Mouse (Mus musculus): ENCODE results near the gene Agap1.

Gene Agap1

DNA sequence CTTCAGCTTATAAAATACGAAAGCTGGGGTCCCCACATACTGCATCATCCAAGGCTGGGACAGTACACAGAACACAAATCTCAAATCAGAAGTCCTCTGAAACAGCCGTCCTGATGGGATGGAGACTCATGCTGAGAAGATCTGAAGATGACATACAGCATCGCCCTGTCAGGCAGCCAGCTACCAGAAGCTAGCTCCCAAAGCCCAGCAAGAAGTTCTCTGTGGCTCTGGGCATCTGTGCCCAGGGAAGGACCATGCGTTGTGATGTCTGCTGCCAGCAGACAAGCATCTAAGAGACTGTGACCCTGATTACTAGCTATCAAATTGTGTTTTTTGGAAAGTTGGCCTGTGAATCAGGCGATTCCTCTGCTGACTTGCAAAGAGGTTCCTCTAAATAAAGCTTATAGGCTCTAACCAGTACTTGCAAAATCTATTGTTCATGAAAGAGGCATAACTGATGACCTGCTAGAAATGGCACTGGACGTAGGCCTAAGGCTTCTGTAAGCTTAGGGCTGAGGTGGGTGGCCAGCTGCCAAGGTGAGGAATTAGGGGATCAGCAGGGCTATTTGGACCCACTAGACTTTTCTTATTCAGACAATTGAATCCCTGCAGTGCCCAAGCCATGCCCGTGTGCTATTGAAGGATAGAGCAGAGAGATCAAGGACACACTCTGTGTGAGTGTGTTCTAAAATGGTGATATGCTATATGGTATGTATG lies 121.7 kb downstream of the Agap1 start:
- no peak for DNase-seq (ENCODE audit: low spot score in 2 of 2)

DNA sequence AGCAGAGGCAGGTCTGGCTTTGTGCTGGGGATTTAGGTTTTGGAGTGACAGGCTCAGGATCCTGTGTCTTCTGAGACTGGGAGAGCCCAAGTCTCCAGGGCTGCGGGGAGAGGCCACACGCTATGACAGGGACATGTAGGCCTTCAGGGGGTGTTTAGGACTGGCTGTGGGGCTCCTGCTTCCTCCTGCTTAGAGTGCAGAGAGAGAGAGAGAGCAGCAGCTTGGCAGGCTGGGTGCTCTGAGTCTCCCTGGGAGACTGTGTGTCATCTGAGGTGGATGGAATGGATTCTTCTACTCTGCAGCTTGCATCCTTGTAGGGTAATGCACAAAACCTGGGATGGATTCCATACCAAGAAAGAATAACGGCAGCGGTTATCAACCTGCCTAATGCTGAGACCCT lies 122.4 kb downstream of the Agap1 start:
- peak; percentile 57 to 73 for DNase-seq (ENCODE audit: low spot score in 2 of 2)

DNA sequence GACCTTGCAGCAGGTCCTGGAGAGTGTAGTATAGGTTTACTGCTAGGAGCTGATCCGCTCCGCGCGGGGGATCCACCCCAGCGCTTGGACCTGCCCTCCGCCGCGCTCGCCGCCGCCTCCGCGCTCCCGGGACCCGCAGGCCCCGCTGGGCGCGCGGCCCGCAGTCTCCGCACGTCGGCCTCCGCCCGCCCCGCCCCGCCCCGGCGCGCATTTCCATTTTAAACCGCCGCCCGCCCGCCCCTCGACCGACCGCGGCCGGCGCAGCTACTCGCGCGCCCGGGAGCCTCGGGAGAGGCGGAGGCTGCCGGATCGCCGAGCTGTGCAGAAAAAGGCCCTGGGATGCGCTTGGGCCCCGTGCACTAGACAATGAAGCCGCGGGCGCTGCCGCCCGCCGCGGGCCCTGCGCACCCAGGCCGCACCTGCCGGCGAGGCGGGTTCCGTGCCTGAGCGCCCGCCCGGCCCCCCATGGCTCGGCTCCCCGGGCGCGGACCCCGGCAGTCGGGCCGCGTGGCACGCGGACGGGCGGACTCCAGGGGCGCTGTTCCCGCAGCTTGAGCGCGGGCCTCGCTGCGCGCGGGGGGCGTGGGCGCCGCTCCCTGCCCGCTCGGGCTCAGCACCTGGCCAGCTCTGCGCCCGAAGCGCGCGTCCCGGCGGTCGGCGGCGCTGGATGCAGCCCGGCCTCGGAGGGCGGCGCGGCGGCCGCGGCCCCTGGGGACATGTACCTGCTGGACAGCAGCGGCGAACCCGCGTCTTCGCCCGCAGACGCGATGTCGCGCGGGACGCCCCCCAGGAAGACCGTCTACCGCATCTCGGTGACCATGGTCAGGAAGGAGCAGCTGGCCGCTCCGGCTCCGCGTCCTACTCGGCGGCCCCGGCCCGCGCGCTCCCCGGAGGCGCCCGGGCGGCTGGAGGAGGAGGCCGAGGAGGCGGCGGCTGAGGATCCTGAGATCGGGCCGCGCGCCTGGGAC lies 125.7 kb downstream of the Agap1 start:
- peak; percentile 81 to 85 for DNase-seq (ENCODE audit: low spot score in 2 of 2)

DNA sequence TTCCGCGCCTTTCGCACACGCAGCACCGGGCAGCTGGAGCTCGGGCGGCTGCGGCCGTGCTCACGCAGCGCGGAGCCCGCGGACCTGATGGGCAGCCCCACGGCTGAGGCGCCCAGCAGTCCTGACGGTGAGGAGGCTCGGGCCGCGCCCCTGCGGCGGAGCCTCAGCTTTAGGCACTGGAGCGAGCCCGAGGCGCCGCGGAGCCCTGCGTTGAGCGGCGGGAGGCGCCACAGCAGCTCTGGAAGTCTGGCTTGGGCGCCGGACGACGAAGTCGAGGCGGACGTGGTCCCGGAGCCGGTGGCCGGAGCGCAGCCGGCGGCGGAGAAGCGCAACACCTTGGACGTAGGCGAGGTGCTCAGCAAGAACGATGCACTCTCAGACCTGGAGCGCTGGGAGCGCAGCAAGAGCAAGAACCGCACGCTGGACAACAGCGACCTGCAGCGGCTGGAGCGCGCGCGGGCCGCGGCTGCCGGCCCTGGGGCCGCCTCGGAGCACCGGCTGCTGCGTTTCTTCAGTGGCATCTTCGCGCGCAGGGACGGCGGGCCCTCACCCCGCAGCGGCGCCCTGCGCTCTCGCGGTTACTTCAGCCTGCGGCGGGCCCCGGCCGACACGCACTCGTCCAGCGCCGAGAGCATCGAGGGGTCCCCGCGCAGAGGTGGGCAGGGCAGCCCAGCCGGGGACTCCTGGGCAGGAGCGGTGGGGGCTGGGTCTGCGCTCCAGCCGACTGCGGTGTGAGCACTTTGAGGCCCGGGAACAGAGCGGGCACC lies 126.6 kb downstream of the Agap1 start:
- peak in 1 of 2 experiments; percentile 67 for DNase-seq (ENCODE audit: low spot score in 2 of 2)

DNA sequence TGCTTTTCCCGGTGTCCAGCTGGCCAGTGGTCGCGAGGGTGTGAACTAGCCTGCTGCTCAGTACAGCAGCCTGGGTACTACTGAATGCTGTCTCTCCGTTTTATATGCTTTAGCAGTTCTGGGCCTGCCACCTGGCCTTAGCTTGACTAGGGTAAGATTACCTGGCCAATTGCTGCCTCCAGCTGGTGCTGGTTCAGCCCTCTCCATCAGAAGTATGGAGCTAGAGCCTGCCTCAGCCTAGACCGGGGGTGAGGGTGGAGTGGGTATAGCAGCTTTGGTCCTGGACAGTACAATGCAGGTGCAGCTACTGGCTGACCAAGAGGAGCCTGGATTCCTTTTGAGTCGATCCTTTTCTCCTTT lies 127.1 kb downstream of the Agap1 start:
- no peak for DNase-seq (ENCODE audit: low spot score in 2 of 2)

DNA sequence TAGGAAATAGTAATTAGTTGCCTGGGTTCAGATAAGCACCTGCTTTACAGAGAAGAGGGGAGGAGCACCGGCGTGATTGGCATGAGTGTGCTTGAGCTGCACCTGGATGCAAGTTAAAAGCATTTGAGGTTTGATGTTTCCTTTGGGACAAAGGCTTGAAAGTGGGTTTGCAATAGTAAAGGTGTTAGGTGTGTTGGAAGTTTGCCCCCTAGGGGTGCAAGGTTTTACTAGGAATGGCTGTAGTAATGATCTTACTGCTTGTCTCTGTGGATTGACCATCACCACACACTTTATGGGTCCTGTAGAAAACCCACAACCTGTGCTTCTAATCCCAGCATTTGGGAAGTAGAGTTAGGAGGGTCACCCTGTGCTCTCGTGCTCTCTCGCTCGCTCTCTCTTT lies 128.8 kb downstream of the Agap1 start:
- no peak for DNase-seq (ENCODE audit: low spot score in 2 of 2)

DNA sequence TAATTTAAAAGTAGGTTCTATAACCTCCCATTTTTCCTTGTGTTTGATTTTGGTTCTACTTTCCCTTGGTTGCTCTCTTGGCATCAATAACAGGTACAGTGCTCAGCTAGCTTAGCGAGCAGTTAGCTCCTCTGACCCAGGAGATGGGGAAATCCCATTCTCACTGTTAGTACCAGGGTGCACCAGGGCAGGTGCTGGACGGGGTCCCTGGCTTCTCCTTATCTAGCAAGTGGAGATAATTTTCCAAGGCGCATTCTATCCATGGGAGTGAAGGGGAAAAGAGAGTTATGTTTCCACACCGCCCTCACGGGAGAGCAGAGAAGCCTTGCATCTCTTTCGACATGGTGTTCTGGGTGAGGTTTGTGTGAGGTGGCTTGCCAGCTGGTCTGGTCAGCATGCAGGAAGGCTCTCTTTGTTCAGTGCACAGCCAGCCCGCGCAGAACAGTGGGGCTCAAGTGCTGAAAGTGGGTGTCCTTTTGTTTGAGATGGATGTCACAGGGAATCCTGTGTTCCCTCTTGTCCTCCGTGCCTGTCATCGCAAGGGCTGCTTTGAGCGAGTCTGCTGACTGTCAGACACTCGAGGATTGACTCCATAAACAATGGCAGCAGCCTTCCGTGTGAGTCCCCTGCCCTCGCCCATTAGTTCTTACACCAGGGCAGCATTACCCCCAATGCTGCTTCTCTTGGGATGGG lies 132.5 kb downstream of the Agap1 start:
- DNase-seq (ENCODE audit: low spot score in 2 of 2) = no peak

DNA sequence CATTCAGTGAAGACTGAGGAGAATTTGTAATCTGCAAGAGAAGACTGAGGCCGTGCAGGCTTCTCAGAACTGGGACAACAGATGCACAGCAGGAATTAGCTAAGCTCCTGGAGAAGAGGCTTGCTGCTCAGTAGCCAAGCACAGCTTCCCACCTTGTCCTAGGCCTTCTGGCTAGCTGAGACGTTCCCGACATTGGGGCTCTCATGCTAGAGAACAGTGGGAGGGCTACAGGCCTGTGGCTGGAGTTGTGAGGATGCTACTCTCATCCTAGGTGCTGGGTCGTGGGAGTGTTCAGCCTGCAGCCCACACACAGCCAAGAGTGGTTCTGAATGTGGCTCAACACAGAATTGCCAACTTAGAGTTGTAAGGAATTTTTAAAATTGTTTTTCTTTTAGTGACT lies 133.5 kb downstream of the Agap1 start:
- no peak for DNase-seq (ENCODE audit: low spot score in 2 of 2)

DNA sequence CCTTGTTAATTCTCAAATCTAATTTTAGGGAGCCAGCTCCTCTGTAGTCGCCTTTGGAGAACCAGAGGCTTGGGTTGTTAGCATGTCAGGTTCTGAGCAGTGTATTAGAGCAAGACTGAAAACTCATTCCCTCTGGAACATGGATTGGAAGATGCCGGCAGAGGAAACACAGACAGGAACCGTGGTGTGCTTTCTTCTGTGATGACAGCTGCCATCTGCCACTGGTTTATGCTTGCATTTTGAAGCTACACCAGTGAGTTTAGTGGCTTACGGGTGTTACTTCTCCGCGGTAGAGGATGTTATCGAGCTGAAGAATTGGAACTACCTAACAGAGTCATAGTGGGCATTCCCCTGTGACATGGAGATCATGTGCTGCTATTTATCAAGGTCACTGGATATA lies 136.4 kb downstream of the Agap1 start:
- DNase-seq (ENCODE audit: low spot score in 2 of 2) = no peak

DNA sequence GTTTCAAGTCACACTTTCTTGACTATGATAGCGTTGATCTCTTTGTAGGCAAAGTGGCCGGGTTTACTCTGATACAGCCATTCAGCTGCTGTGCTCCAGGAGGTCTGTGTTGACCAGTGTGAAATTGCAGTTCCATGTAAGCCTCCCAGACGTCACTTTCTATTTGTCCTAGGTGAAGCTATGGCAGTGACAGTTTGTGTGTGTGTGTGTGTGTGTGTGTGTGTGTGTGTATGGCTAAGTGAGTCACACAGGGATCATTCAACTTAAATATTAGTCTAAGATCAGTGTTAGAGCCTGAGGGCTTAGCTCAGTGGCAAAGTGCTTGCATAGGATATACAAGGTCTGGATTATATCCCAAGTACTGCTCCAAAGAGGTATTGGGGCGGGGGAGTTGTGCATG lies 138.6 kb downstream of the Agap1 start:
- DNase-seq (ENCODE audit: low spot score in 2 of 2) = no peak

DNA sequence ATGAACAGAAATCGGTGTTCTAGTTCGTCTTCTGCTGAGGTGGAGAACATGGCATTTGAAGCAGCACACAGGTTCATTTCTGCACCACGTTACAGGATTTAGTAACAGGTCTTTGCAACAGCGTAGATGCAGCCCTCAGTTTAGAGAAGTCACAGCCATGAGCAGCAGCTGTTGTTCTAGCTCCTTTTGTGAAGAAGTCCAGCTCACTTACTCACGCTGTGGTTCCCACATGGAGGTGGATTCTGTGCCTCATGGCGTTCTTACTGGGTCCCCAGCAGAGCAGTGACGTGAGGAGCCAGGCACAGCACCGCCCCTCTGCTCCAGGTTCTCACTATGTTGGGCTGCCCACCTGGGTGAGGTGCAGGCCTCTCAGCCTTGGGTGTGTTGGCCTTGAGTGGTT lies 140.4 kb downstream of the Agap1 start:
- no peak for DNase-seq (ENCODE audit: low spot score in 2 of 2)

DNA sequence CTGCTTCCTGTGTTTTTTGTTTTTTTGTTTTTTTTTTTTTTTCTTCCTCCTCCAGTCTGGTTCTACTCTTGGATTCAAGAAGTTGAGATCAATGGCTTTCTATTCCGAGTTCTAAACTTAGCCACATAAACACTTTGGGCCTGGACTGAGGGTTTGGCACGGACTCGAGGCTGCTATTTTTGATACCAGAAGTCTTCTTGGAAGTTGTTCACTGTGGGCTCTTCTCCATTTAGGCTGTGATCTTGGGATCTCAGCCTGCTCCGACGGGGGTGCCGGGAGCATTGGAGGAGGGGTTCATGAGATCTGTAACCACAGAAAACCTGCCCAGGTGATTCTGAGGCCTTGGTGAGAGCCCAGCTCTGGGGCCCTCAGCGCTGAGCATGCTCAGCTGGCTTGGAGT lies 140.8 kb downstream of the Agap1 start:
- DNase-seq (ENCODE audit: low spot score in 2 of 2) = peak; percentile 60 to 64

DNA sequence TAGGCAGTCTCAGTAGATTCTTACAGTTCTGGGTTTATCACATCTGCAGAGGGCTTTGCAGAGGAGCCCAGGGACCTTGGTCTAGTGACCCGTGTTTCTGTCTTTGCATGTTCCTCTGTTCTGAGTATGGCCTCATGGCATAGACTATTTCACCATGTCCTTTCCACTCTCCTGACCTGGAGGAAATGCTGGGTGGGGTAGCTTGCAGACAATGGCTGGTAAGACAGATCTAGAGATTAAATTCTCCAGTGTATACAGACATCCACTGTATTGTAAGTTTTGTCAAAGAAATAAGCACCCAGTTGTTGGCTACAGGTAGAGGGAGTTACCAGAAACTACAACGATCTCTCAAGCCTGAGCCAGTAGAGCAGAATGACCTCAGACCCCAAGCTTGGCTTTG lies 141.6 kb downstream of the Agap1 start:
- DNase-seq (ENCODE audit: low spot score in 2 of 2) = no peak

DNA sequence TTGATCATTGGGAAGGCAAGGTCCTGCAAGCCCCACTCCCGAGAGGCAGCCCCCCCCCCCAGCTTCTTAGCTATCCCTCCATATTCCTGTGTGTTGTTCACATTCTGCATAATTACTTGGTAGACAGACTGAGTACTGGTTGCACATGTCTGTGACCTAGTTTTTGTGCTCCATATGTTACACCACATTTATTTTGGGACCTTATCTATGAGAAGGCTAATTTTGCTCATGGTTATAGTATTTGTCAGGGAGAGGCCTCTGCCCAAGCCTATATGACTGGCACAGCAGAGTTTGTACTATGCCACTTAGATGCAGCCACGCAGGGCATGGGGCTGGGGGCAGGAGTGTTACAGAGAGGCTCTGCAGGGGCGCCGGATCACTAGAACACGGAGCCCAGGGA lies 144.3 kb downstream of the Agap1 start:
- DNase-seq (ENCODE audit: low spot score in 2 of 2) = no peak

DNA sequence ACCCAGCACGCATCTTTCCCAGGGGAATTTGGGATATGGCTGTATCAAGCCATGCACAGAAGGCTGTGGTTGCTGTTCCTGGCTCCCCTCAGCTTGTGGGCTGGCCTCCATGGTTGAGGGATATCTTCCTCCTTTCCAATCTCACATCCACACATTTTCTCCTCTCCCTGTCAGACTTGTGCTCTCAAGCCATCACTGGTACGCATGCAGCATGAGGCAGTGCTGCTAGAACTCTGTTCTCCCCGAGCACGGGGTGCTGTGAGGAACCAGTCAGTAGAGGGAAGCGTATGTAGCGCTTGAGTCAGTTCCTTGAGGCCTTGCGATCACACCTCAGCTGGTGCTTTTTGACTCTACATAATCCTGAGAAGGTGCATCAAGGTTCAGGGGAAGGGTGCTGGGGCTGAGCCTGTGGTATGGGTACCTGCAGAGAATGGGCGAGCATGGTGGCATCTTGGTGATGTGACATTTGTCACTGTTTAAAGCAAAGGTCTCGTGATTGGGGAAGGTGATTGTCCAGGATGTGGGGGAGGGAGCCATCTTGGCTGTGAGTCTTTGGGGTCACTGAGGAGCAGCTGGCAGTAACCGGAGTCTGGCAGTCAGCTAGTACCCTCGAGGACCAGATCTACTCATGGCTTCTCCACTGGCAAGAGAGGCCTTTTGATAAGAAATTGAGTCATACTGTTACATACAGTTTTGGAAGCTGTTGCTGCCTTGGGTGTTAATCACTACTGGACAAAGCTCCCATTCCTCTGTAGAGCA lies 145.6 kb downstream of the Agap1 start:
- DNase-seq (ENCODE audit: low spot score in 2 of 2) = no peak

DNA sequence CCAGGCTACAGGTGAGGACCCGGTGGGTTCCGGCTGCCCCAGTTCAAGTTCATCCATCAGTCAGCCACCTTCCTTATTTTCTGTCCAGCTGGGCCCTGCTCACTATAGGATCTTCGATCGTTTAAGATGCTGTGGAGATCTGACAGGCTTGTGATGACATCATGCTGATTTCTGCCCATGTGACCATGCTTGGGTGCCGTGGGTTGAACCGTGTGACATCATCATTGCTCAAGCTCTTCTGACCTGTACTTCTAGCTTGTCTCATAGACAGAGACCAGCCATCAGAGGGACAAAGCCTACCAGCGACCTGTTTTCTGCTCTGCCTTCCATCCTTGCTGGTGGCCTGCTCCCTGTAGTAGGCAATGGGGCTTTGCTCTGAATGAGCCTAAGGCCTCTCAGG lies 146.7 kb downstream of the Agap1 start:
- no peak for DNase-seq (ENCODE audit: low spot score in 2 of 2)

DNA sequence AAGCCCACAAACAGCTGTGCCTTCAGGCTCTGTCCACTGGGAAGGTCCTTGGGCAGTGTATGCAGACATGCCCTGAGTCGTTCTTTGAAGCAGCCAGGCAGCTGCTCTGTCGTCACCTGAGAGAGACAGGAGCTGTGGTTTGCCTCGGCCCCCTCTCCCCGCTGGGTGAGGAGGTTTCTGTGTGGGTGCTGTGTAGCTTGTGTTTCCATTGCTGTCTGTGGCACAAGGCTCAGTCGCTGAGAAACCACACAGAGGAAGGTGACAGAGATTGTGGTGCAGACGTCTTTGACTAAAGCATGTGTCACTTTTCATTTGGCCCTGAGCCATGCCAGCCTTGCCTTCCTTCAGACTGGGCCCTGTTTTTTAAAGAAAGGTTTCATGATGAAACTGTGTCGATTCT lies 148.3 kb downstream of the Agap1 start:
- no peak for DNase-seq (ENCODE audit: low spot score in 2 of 2)

DNA sequence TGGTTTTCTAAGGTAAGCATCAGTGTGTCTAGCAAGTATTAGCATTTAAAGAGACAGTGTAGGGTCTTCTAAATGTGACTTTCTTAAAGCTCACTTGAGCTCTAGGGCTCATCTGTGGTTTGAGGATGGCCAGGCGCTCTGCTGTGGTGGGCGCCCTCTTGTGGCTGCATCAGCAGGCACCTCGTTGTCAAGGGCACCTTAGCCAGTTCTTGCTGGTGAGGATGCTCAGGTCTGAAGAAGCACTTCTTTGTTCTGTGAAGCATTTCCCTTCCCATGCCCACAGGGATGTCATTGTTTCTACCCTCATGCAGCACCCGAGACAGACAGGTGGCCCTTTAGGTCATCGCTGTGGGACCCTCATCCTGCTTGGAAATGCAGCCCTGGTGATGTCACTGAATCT lies 152.0 kb downstream of the Agap1 start:
- no peak for DNase-seq (ENCODE audit: low spot score in 2 of 2)

DNA sequence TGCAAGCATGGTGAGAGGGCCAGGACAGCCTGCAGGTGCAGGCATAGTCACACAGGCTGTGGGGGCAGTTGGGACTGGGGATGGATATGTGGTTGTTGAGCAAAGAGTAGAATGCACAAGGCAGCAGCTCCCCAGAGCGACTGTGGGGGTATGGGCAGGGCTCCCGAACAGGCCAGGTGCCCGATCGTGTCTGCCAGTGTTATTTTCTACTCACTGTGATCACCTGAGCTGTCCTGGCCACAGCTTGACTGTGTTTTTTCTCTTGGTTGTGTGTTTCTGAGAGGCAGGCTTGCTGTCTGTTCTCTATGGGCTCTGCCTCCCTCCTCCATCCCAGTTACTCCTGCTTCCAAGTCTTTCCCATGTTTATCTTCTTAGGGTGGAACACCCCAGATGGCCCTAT lies 154.2 kb downstream of the Agap1 start:
- DNase-seq (ENCODE audit: low spot score in 2 of 2) = no peak

DNA sequence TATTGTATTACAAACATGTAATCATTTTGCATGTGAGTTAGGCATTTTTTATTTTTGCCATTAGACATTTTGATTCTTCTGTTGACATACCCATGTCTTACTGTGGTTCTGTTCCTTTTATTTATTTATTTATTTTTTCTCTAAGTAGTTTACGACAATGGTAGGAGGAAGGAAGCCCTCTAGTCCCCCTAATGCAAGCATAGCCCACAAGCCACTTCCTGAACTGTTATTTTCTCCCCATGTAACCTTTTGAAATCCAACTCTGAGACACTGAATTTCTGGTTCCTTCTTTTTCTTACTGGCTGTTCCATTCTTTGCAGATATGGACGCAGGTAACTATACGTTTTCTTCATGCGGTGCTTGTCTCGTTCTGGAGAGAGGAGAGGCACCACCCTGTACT lies 155.4 kb downstream of the Agap1 start:
- DNase-seq (ENCODE audit: low spot score in 2 of 2) = no peak

DNA sequence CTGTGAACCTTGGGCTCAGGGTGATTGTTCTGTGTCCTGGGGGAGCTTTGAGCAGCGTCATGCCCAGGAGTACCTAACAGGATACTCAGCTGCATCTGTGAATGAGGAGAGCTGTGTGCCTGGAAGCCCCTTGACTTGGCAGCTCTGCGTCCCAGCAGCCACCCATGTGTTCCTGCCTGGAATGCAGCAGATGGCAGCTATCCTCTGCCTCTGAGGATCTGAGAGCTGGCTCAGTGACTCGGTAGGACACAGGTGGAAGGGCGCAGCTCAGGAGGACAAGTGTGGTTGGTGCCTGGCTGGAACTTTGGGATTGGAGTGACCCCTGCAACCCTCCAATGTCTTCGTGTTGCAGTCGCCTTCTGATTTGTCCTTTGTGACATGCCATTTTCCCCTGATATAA lies 156.9 kb downstream of the Agap1 start:
- no peak for DNase-seq (ENCODE audit: low spot score in 2 of 2)

All from heart, adult 9 months (tissue).